Mouse (Mus musculus): ENCODE measurements around the gene Efcab2.

GRCm38 (mm10) chr1:178463712-178464111, 57.8 kb downstream of the Efcab2 start:
- TF ChIP-seq CTCF (IDR thresholded peaks at IDR 0.05; ENCODE audit: low read depth, low read length) (peak; percentile 95), POLR2A (IDR thresholded peaks at IDR 0.05; ENCODE audit: extremely low read depth, insufficient read depth, low read length) (no peak)
